Mouse (Mus musculus): ENCODE results near the gene Nprl2. TPM values are rescaled to one million over a fixed set of nuclear protein-coding genes. Genes with fewer than 3 reads are reported as not detected.

Gene Nprl2
- polyA plus RNA-seq, 1 experiment, result 66.7 TPM

GRCm38 (mm10) chr9:107551117-107551889, 9.3 kb downstream of the Nprl2 start, which contains the start of gene Rassf1:
Gene Rassf1 (plus strand): TSS chr9:107551555.
- Histone ChIP-seq H3K4me3 (ENCODE audit: insufficient read depth, low read length) (peak within 1 kb of the TSS; percentile 6; the same call in 1 of the 2 replicates), H3K27ac (ENCODE audit: insufficient read depth, low read length) (no peak within 1 kb of the TSS), H3K4me1 (ENCODE audit: control insufficient read depth, insufficient read depth, low read length) (peaks cover 1% of the 10 kb centered on the region; the same call in 1 of the 2 replicates)
- TF ChIP-seq CTCF (IDR thresholded peaks at IDR 0.05; ENCODE audit: extremely low read depth, insufficient read depth, low read length) (no peak), POLR2A (IDR thresholded peaks at IDR 0.05; ENCODE audit: extremely low read depth, insufficient read depth, low read length) (no peak)

- Histone ChIP-seq H3K27ac (ENCODE audit: insufficient read depth, low read length) (no peak overlapping the region), H3K4me3 (ENCODE audit: insufficient read depth, low read length) (peak overlapping the region; percentile 6; the same call in 1 of the 2 replicates), H3K4me1 (ENCODE audit: control insufficient read depth, insufficient read depth, low read length) (peaks cover 1% of the 10 kb centered on the region; the same call in 1 of the 2 replicates)
- TF ChIP-seq POLR2A (IDR thresholded peaks at IDR 0.05; ENCODE audit: extremely low read depth, insufficient read depth, low read length), result no peak
- TF ChIP-seq CTCF (IDR thresholded peaks at IDR 0.05; ENCODE audit: extremely low read depth, insufficient read depth, low read length), result no peak
Measured at GRCm38 (mm10) chr9:107551890-107552355, 9.9 kb downstream of the Nprl2 start.

- Histone ChIP-seq H3K4me3 (ENCODE audit: insufficient read depth, low read length) (no peak overlapping the region), H3K27ac (ENCODE audit: insufficient read depth, low read length) (no peak overlapping the region), H3K4me1 (ENCODE audit: control insufficient read depth, insufficient read depth, low read length) (peaks cover 1% of the 10 kb centered on the region; the same call in 1 of the 2 replicates)
- TF ChIP-seq POLR2A (IDR thresholded peaks at IDR 0.05; ENCODE audit: extremely low read depth, insufficient read depth, low read length) (no peak), CTCF (IDR thresholded peaks at IDR 0.05; ENCODE audit: extremely low read depth, insufficient read depth, low read length) (no peak)
Measured at GRCm38 (mm10) chr9:107552690-107553393, 10.8 kb downstream of the Nprl2 start.

- Histone ChIP-seq H3K27ac (ENCODE audit: insufficient read depth, low read length) (no peak overlapping the region), H3K4me3 (ENCODE audit: insufficient read depth, low read length) (peak overlapping the region; percentile 66), H3K4me1 (ENCODE audit: control insufficient read depth, insufficient read depth, low read length) (peaks cover 1% of the 10 kb centered on the region; the same call in 1 of the 2 replicates)
- no peak for TF ChIP-seq CTCF (IDR thresholded peaks at IDR 0.05; ENCODE audit: extremely low read depth, insufficient read depth, low read length)
- TF ChIP-seq POLR2A (IDR thresholded peaks at IDR 0.05; ENCODE audit: extremely low read depth, insufficient read depth, low read length), result no peak
Measured at GRCm38 (mm10) chr9:107553541-107554318, 11.7 kb downstream of the Nprl2 start.

- peak overlapping the region; percentile 61 for H3K27ac ChIP-seq (ENCODE audit: insufficient read depth, low read length)
- H3K4me1 ChIP-seq (ENCODE audit: control insufficient read depth, insufficient read depth, low read length), result peaks cover 1% of the 10 kb centered on the region; the same call in 1 of the 2 replicates
- TF ChIP-seq CTCF (IDR thresholded peaks at IDR 0.05; ENCODE audit: extremely low read depth, insufficient read depth, low read length) (no peak), POLR2A (IDR thresholded peaks at IDR 0.05; ENCODE audit: extremely low read depth, insufficient read depth, low read length) (peak; percentile 90)
- H3K4me3 ChIP-seq (ENCODE audit: insufficient read depth, low read length), result peak overlapping the region; percentile 66
Measured at GRCm38 (mm10) chr9:107554319-107554825, 12.3 kb downstream of the Nprl2 start.

GRCm38 (mm10) chr9:107555031-107555457, 13.0 kb downstream of the Nprl2 start:
- peak overlapping the region; percentile 61; the same call in 1 of the 2 replicates for H3K27ac ChIP-seq (ENCODE audit: insufficient read depth, low read length)
- TF ChIP-seq CTCF (IDR thresholded peaks at IDR 0.05; ENCODE audit: extremely low read depth, insufficient read depth, low read length), result no peak
- no peak for TF ChIP-seq POLR2A (IDR thresholded peaks at IDR 0.05; ENCODE audit: extremely low read depth, insufficient read depth, low read length)
- peak overlapping the region; percentile 66 for H3K4me3 ChIP-seq (ENCODE audit: insufficient read depth, low read length)
- peaks cover 1% of the 10 kb centered on the region; the same call in 1 of the 2 replicates for H3K4me1 ChIP-seq (ENCODE audit: control insufficient read depth, insufficient read depth, low read length)

GRCm38 (mm10) chr9:107555701-107556100, 13.7 kb downstream of the Nprl2 start:
- peak overlapping the region; percentile 66 for H3K4me3 ChIP-seq (ENCODE audit: insufficient read depth, low read length)
- peaks cover 1% of the 10 kb centered on the region; the same call in 1 of the 2 replicates for H3K4me1 ChIP-seq (ENCODE audit: control insufficient read depth, insufficient read depth, low read length)
- H3K27ac ChIP-seq (ENCODE audit: insufficient read depth, low read length), result no peak overlapping the region
- TF ChIP-seq POLR2A (IDR thresholded peaks at IDR 0.05; ENCODE audit: extremely low read depth, insufficient read depth, low read length) (no peak), CTCF (IDR thresholded peaks at IDR 0.05; ENCODE audit: extremely low read depth, insufficient read depth, low read length) (no peak)

- no peak overlapping the region for H3K4me3 ChIP-seq (ENCODE audit: insufficient read depth, low read length)
- no peak overlapping the region for H3K27ac ChIP-seq (ENCODE audit: insufficient read depth, low read length)
- H3K4me1 ChIP-seq (ENCODE audit: control insufficient read depth, insufficient read depth, low read length), result peaks cover 1% of the 10 kb centered on the region; the same call in 1 of the 2 replicates
- TF ChIP-seq POLR2A (IDR thresholded peaks at IDR 0.05; ENCODE audit: extremely low read depth, insufficient read depth, low read length) (no peak), CTCF (IDR thresholded peaks at IDR 0.05; ENCODE audit: extremely low read depth, insufficient read depth, low read length) (no peak)
Measured at GRCm38 (mm10) chr9:107556346-107556745, 14.3 kb downstream of the Nprl2 start.
